Mouse (Mus musculus) v-Abl transformed pro-B cells (cell line): ENCODE measurements at regions not wholly inside any gene's neighbourhood (a gene's known extent, or its start where the extent isn't known, plus 50 kb on each side); places are given as distances from the start of the nearest gene placed in this dataset.

Experiments
- in situ Hi-C, 2 experiments: fragments of 400-800 bp; cut with MboI; formaldehyde crosslinking; loops; one replicate each; pipeline ENCODE4 v1.15.1; 2025; ENCODE audit not compliant: unreplicated experiment in 2 of 2

GRCm38 (mm10) chr17:78023507-78024355, 176.3 kb upstream of the Crim1 start:
- in situ Hi-C loops, result no loop called here

- in situ Hi-C loops, result no loop called here
Measured at GRCm38 (mm10) chr17:78024356-78024723, 175.7 kb upstream of the Crim1 start.

DNA sequence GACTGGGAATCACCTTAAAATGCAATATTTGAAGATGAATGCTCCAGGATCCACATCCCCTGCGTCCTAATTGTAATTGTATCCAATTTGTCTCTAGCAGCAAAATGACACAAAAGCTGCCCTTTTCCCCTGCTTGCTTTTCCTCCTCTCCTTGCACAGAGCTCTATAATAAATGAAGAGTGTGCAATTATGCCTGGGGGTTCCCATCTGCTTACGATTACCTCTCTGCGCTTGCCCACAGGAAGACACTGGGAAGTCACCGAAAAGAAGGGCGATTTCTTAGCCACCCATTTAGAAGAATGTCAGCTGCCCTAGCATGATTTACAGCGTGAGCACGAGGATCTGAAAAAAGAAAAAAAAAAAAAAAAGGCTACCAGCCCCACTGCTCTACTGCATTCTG, 174.8 kb upstream of the Crim1 start:
- in situ Hi-C loops, result no loop called here

DNA sequence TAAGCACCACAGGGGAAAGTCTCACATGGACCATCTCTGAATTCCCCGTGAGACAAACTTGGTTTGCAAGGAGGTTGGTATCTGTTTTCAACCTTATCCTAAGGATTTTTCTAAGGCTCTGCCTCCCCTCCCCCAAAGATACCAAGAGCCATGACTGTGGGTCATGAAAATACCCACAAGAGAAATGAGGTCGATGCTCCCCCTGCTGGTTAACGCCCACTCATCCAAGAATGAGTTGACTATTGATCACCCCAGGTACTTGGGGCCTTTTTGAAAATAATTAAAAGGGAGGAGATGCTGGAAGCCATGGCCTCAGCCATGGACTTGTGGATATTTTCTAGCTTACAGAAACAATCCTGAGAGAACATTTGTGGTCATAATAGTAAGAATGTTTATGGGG, 164.4 kb upstream of the Crim1 start:
- in situ Hi-C loops, result no loop called here

DNA sequence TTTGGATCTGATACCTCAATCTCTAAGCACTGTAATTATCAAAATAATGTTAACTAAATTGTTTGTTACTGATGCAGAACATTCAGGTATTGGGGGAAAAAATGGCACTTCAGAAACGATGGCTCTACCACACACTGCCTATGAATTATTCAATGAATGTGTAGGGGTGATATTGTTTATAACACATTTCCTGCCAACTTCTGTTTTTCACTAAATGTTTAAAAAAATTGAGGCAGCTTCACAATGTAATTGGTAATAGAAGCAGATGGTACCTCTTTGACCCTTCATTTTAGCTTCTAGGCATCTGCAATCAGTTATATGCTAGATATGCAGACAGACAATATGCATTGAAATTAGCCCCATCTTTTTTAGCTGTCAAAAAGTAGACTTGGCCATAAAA, 159.7 kb upstream of the Crim1 start:
- in situ Hi-C loops, result loop anchor here (10.0 kb wide), 1 partner anchor 394 kb away; no protein-coding TSS in a partner anchor

DNA sequence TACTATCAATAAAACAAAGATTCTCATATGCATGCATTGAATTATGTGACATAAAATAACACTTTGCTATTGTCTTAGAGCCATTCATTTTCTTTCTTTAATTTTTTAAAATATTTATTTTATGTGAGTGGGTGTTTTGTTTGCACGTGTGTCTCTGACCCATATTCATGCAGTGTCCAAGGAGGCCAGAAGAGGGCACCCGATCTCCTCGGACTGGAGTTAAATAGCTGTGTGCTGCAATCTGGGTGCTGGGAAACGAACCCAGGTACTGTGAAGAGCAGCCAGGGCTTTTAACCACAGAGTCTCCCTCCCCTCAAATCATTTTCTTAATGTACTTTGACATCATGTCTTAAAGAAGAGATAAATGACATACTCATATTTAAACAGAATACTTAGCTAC, 158.8 kb upstream of the Crim1 start:
- in situ Hi-C loops, result loop anchor here (10.0 kb wide), 1 partner anchor 394 kb away; no protein-coding TSS in a partner anchor

- in situ Hi-C loops, result loop anchor here (10.0 kb wide), 1 partner anchor 385 kb away; no protein-coding TSS in a partner anchor
Measured at GRCm38 (mm10) chr17:78049766-78050165, 150.3 kb upstream of the Crim1 start.

- in situ Hi-C loops, result no loop called here
Measured at GRCm38 (mm10) chr17:78050203-78050602, 149.8 kb upstream of the Crim1 start.

GRCm38 (mm10) chr17:78075892-78076291, 124.2 kb upstream of the Crim1 start:
- in situ Hi-C loops, result no loop called here

DNA sequence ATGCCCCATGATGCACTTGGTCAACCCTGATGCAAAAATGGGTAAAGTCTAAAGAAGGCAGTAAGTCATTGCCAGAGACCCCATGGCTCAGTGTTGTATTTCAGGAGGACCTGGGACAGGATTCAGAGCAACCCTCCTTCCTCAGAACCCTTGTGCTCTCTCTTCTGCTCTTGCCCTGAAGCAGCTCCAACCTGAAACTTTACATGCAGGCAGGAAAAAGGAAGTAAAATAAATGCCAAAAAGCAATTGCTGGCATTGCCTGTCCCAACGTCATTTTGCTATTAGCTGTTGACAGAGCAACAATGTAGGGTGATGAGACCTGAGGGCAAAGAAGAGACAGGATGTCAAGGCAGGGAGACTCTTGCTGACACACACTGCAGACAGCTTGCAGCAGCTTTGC, 121.7 kb upstream of the Crim1 start:
- in situ Hi-C loops, result no loop called here

- in situ Hi-C loops, result no loop called here
Measured at GRCm38 (mm10) chr17:78084419-78084818, 115.6 kb upstream of the Crim1 start.

GRCm38 (mm10) chr17:78086963-78087362, 113.1 kb upstream of the Crim1 start:
- in situ Hi-C loops, result no loop called here

- in situ Hi-C loops, result no loop called here
Measured at GRCm38 (mm10) chr17:78097699-78098098, 102.3 kb upstream of the Crim1 start.

GRCm38 (mm10) chr17:78108793-78109192, 91.3 kb upstream of the Crim1 start:
- in situ Hi-C loops, result no loop called here

DNA sequence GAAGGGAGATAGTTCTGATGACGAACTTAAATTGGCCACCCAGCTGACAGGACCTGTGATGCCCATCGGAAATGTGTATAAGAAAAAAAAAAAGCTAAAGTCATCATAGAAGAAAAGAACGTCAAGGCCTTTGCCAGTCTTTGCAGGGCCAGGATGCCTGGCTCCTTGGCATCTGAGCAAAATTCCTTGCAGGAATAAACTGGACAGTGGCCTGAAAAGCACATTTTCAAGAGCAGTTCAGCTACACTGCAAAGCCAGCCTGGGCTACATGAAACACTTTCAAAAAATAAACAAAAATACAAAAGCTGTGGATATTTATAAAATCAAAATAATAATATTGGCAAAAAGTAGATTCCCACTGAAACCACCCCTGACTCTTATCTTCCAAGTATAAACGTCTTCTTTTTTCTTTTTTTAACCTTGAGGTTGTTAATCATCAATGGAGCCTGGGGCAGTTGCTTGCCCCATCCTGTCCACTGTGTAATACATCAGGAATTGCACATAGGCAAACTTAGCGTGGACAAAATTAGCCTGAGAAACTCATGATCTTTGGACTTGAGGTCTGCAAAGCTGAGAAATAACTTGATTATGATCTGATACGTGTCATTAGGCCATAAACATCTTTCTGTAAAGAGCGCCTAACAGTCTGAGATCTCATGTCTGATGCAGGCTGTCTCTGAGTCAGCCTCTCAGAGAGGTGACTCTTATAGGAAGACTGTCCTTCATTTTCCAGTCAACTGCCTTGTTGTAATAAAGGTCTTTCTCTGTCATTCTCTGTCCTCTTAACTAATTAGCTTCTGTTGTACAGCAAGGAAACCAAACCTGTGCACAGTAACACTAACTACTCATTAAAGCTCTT, 90.5 kb upstream of the Crim1 start:
- in situ Hi-C loops, result no loop called here

DNA sequence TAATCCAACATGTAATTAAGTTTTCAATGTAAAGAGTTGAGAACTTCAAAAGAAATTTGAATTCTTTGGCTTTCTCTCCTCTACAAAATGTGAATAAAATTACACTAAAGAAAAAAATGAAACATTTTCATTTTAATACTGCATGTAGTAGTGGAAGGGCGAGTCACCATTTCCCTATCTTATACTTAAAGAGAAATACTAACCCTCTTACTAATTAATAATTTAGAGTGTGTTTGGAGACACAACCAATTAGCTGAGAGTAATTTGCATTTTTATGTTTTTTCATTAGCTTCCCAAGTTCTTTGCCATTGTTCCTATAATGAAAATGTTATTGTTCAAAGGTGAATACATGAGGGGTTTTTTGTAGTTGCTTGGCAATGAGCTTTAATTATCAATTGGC, 67.9 kb upstream of the Crim1 start:
- in situ Hi-C loops, result no loop called here

DNA sequence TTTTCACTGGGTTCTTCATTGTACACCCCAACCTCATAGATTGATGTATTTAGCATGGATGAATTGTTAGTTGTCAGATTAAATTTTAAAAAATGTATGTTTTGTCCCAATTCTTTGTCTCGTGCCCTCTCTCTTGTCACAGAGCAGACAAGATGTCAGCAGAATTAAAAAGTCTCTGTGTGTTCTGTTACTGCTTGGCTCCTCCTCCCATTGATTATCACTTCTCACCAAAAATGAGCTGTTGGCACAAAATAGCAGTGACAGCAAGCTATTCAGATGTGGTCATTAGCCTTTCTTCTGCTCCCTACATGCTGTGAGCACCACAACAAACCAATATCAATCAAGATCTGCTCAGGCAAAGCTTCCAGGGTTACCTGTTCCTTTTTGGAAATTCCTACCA, 62.1 kb upstream of the Crim1 start:
- in situ Hi-C loops, result no loop called here

DNA sequence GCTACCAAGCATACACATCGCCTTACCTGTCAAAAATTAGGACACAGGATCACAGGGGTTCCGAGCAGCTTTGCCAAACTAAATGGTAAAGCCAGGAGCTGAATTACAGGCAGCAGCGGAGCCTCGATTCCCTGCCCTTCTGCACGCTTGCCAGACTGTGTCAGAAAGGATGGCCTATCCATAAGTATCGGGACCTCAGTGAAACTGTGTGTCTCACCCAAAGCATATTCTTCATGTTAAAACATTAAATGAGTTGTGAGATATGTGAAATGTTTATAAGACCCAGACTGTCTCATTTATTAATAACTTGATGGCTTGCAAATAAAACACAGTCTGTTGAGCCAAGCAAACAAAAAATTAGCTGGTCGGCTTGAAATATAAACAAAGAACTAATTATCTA, 59.4 kb upstream of the Crim1 start:
- in situ Hi-C loops, result no loop called here

DNA sequence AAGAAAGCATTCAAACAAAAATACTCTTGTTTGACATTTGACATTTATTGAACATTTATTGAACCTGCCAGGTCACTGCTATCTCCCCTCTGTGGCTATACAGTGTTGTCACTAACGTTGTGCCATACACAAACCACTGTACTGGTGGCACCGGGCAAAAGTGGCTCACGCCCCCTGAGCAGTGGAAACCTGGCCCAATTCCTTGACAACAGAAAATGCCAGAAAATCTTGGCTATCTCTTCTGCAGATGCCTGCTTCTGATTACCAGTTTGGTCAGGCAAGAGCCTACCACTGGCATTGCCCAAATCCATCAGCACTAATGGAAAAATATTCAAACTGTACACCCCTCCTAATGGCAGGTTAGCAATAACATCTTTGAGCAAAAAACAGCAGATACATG, 58.9 kb upstream of the Crim1 start:
- in situ Hi-C loops, result no loop called here

- in situ Hi-C loops, result no loop called here
Measured at GRCm38 (mm10) chr17:78142431-78142830, 57.6 kb upstream of the Crim1 start.

- in situ Hi-C loops, result no loop called here
Measured at GRCm38 (mm10) chr17:78145335-78145734, 54.7 kb upstream of the Crim1 start.
